Mouse (Mus musculus) neutrophil, adult 5-6 weeks (primary cell): ENCODE data around the gene Otx2. TPM values are rescaled to one million over a fixed set of nuclear protein-coding genes. Genes with fewer than 3 reads are reported as not detected.

Source experiments
- ATAC-seq: fragments of 151-379, 151-347 bp; 2 replicates; pipeline ENCODE4 v1.8.0; 2017; ENCODE audit warnings: mild to moderate bottlenecking, moderate TSS enrichment; ENCODE audit not compliant: insufficient number of reproducible peaks, poor library complexity, low FRiP score, severe bottlenecking; ENCODE audit errors: extremely low read depth
- total RNA-seq: library from RNA; stranded (forward); fragments of 200-1000 nt; gene quantifications from 2 replicates; pipeline ENCODE4 v1.2.3, GENCODE M21; 2017

Gene Otx2
- total RNA-seq, 1 experiment from 2014 or later = not detected

DNA sequence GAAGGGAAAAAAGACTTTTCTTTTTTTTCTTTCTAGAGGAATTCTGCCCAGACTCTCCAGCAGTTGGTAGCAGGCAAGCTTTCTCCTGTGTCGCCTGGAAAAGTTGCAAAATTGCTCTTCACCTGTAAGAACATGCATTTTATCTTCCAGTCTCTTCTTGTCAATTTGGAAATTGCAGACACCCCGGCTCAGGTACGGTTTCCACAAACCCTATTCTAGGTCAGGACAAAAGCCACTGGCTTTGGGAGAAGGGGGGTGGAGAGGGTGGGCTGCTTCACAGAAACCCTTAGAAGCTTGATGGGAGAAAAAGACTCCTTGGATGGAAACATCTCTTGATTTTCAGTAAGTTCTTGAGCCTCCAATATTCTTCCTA lies 3.4 kb downstream of the Otx2 start:
- no peak for ATAC-seq

DNA sequence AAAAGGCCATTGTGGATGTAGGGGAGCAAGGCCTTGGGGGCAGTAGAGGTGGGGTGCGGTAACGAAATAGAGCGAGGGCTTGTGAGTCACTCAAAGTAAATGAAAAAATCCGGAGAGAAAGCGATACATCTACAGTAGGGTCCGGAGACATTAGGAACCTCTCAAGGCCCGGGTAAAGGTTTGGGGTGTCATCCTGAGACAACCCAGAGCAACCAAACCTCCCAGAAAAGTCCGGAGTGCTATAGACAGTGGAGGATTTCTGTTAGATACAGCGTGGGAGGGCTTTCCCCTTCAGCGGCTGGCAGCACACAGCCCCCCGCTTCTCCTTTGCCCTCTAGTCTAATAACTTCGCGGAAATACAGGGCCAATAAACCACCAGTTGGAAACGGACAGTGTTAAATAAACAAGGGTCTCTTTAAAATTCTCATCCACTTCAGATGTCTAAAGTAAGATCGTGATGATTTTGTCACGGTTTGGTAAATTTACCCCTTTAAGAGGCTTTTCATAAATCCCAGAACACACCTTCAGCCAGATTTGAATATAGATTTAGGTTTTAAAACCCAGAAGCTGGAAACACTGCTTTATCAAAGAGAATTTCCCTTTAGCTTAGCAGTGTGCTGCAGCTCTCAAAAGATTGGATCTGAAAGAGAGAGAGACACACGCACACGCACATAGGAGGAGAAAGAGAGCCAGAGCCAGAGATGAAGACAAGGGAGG lies 3.9 kb downstream of the Otx2 start:
- no peak for ATAC-seq

DNA sequence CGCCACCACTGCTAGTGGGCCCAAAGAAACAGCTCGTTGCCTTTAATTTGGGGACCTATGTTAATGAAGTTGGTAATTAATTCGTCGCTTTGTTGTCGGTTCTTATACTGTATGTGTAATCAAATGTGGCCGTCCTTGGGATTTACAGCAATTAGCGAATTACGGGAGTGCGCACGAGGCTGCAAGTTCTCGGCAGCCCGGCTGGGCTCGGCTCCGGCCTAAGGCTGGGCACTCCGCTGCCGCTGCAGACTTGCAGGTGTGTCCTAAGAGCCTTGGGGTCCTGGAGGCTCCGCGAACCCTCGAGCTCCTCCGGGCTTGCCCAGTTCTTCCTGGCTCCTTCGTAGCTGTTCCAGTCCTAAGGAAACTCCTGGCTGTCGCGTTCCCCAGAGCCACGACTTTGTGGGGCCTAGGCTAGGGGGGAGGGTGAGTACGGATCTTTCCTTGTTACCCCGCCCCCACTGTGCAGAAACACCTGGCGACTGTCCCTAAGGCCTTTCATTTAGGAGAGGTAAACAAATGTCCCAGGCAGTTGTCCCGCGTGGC lies 4.8 kb downstream of the Otx2 start:
- no peak for ATAC-seq

DNA sequence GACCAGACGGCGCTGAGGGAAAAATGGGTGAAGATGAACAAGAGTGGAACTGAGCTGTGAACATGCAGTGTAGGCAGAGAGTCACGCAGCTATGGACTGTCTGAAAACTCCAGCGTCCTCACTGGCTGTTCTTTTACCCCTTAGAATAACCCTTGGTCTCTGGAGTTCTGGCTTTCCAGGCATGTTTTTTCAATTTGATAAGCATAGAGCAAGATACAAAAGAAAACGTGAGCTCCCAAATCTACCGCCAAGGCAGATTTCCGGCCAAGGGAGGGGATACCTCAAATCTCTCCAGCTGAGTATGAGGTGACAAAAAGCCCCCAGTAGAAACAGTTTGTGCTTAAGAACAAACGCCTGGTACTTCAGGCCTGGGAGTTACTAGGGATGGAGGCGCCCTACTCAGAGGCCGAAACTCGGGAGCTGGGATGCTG lies 5.6 kb downstream of the Otx2 start:
- no peak for ATAC-seq

GRCm38 (mm10) chr14:48667396-48667795 lies 6.2 kb downstream of the Otx2 start:
- no peak for ATAC-seq

- ATAC-seq = no peak
Measured at GRCm38 (mm10) chr14:48666771-48667170, 6.8 kb downstream of the Otx2 start.

GRCm38 (mm10) chr14:48665816-48666661 lies 7.6 kb downstream of the Otx2 start:
- ATAC-seq = no peak

DNA sequence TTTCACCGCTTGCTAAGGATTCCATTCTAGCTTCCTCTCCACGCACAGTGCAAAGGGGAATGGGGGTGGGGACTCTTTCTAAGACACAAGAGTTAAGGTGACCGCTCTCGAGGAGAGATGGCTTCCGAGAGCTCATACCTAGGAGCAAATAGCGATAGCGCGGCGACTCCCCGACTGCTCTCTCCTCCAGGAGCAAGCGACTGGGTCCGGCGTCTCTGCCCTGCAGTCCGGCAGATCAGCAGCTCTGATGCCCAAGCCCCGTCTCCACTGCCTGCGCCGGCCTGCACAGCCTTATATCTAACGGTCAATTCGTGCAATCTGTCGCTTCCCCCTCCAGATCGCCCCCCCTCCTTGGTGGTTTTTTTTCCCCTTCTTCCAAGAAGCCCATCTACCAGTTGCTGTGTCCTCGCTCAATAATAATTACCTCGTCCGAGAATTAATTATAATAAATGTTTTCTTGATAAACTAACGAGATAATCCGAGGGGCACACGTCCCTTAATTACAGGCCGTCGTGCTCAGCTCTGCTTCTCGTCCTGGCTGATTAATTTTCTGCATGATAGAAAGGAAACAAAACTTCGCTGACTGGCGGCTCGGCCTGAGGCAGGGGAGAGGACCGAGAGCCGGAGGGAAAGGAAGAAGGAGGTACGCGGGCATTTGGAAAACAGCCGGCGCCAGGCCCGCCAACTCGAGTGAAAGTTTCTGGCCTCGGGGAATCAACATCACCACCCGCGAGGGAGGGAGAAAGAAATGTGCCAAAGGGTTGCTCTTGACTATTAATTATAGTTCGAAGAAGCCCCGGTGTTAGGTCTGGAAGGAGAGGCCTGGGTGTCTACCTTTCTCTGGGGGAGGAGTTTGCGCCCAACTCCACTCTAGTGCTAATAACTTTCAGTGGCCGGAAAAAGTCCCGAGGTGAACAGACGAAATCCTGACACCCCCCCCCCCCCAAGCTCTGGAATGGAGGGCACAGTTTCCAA lies 8.5 kb downstream of the Otx2 start:
- no peak for ATAC-seq

GRCm38 (mm10) chr14:48664001-48664810 lies 9.4 kb downstream of the Otx2 start:
- no peak for ATAC-seq

- ATAC-seq = no peak
Measured at GRCm38 (mm10) chr14:48663531-48663930, 10.1 kb downstream of the Otx2 start.

DNA sequence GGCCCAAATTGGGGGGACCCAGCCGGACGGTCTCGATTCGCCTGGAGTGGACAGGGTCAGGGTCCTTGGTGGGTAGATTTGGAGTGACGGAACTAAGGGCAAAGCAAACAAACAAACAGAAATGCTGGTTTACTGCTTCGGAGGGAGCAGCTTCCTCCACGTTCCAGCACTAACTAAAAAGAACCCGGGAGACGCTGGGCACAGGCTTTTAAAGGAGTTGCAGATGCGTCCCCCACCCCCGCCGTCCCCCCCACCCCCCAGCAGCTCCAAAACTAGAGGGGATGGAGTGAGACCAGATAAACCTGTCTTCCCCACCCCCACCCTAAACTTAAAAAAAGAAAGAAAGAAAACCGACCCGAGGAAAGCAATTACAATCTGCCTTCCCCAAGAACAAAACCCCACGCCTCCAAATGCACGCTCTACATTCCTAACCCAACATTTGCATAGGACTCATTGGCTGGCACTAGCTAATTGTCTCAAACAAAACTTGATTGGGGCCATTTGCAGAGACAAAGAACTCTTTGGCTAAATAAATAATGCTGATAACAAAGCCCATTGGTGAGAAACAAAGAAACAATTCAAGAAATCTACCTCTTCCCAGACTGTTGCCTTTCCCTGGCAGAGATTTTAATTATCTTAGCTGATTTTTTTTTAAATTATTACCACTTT lies 10.9 kb downstream of the Otx2 start:
- no peak for ATAC-seq

GRCm38 (mm10) chr14:48661646-48662567 lies 11.7 kb downstream of the Otx2 start:
- ATAC-seq = no peak

GRCm38 (mm10) chr14:48661151-48661550 lies 12.5 kb downstream of the Otx2 start:
- ATAC-seq = no peak

GRCm38 (mm10) chr14:48660593-48660992 lies 13.0 kb downstream of the Otx2 start:
- no peak for ATAC-seq

DNA sequence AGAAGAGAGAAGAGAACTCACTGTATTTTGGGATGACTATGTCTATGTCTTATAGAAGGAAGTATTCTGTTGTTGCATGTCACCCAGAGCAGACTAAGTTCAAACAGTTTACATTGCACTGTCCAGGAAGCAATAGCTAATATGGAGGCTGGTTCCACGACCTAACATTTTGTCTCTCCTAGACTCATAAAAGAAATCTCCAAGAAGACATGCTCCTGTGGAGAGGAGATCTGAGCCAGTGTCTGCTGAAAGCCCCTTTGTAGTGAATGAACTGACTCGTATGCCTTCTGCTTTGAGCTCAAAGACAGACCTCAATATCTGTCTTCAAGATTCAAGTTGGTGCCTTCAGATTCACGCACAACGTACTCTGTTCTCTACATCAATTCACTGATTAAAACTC lies 14.0 kb downstream of the Otx2 start:
- no peak for ATAC-seq

- no peak for ATAC-seq
Measured at GRCm38 (mm10) chr14:48657241-48657640, 16.4 kb downstream of the Otx2 start.

GRCm38 (mm10) chr14:48656711-48657110 lies 16.9 kb downstream of the Otx2 start:
- ATAC-seq = no peak
